Mouse (Mus musculus) heart, embryonic 11.5 days (tissue): ENCODE measurements around the gene Dlg5. TPM values are rescaled to one million over a fixed set of nuclear protein-coding genes. Genes with fewer than 3 reads are reported as not detected.

ENCODE experiments used
- ATAC-seq: fragments of 200-750 bp; cut with Nextera tagmentation; replicated peaks from 2 replicates; pipeline ENCODE4 v1.8.0; 2017; ENCODE audit warnings: moderate library complexity; ENCODE audit not compliant: insufficient number of reproducible peaks, low FRiP score, low TSS enrichment
- H3K27ac ChIP-seq: fragments of 300-500 bp; sonication (generic); 2 replicates; pipeline ENCODE4 v1.5.1; 2014; ENCODE audit warnings: mild to moderate bottlenecking, low read depth, low read length
- H3K27me3 ChIP-seq: fragments of 300-500 bp; sonication (generic); 2 replicates; pipeline ENCODE4 v1.6.1; 2014; ENCODE audit warnings: mild to moderate bottlenecking, low read length, mixed read lengths; ENCODE audit not compliant: control insufficient read depth, insufficient read depth
- H3K36me3 ChIP-seq: fragments of 300-500 bp; sonication (generic); 2 replicates; pipeline ENCODE4 v1.6.1; 2014; ENCODE audit warnings: mild to moderate bottlenecking, low read length, moderate library complexity, mixed read lengths; ENCODE audit not compliant: control insufficient read depth, insufficient read depth
- H3K4me1 ChIP-seq: fragments of 300-500 bp; sonication (generic); 2 replicates; pipeline ENCODE4 v1.6.1; 2014; ENCODE audit warnings: low read length; ENCODE audit not compliant: control insufficient read depth, insufficient read depth
- H3K4me2 ChIP-seq: fragments of 300-500 bp; sonication (generic); 2 replicates; pipeline ENCODE4 v1.6.1; 2014; ENCODE audit warnings: mild to moderate bottlenecking, moderate library complexity
- H3K4me3 ChIP-seq: fragments of 300-500 bp; sonication (generic); 2 replicates; pipeline ENCODE4 v1.5.1; 2014; ENCODE audit warnings: low read depth, low read length
- H3K9ac ChIP-seq: fragments of 300-500 bp; sonication (generic); 2 replicates; pipeline ENCODE4 v1.6.1; 2014; ENCODE audit warnings: mild to moderate bottlenecking, low read depth, low read length, moderate library complexity
- H3K9me3 ChIP-seq: fragments of 300-500 bp; sonication (generic); replicated peaks from 2 replicates; pipeline ENCODE4 v1.6.1; 2016; ENCODE audit warnings: low read length; ENCODE audit not compliant: control insufficient read depth
- WGBS: fragments of 180-500 bp; shearing (Covaris S2); extraction: QIAGEN DNeasy Blood & Tissue Kit; methylation state at CpG from one replicate; pipeline ENCODE4 v1.1.7; 2014; ENCODE audit not compliant: insufficient replicate concordance; 5-methylcytosine and 5-hydroxymethylcytosine counted together
- polyA plus RNA-seq: library from polyadenylated mRNA; unstranded; fragments of >200 nt; fragmentation: Nextera tagmentation; extraction: Ambion mirVana; gene quantifications from 2 replicates; pipeline ENCODE4 v1.2.1, GENCODE M21; 2014

Gene Dlg5
- polyA plus RNA-seq, 1 experiment from 2014 or later: 16.3 TPM

- Histone ChIP-seq H3K27me3 (no peaks in the 10 kb centered on the region), H3K4me3 (no peak overlapping the region), H3K4me2 (no peak overlapping the region), H3K9me3 (no peaks in the 10 kb centered on the region), H3K9ac (no peak overlapping the region), H3K36me3 (no peaks in the 10 kb centered on the region), H3K4me1 (no peaks in the 10 kb centered on the region), H3K27ac (no peak overlapping the region)
- WGBS: 66% methylated on average over 1 of the region's 1 CpGs
- ATAC-seq: no peak
Observed at GRCm38 (mm10) chr14:24124171-24124570, 121.5 kb downstream of the Dlg5 start.

GRCm38 (mm10) chr14:24106734-24107133 lies 139.0 kb downstream of the Dlg5 start:
- WGBS: 83% methylated on average over 2 of the region's 2 CpGs

GRCm38 (mm10) chr14:24098828-24099227 lies 146.9 kb downstream of the Dlg5 start:
- H3K4me1 ChIP-seq: no peaks in the 10 kb centered on the region; the same call in 1 of the 2 replicates
- no peak overlapping the region for H3K4me2 ChIP-seq
- no peak overlapping the region for H3K4me3 ChIP-seq
- H3K9me3 ChIP-seq: no peaks in the 10 kb centered on the region
- no peak overlapping the region for H3K27ac ChIP-seq
- H3K36me3 ChIP-seq: no peaks in the 10 kb centered on the region
- ATAC-seq: no peak
- H3K27me3 ChIP-seq: no peaks in the 10 kb centered on the region
- 73% methylated on average over 4 of the region's 4 CpGs for WGBS
- H3K9ac ChIP-seq: no peak overlapping the region

More at GRCm38 (mm10) chr14:24106734-24107133, 139.0 kb downstream of the Dlg5 start:
- H3K4me1 ChIP-seq: no peaks in the 10 kb centered on the region
- ATAC-seq: no peak
- H3K4me3 ChIP-seq: no peak overlapping the region
- no peak overlapping the region for H3K27ac ChIP-seq
- no peaks in the 10 kb centered on the region for H3K9me3 ChIP-seq
- no peak overlapping the region for H3K9ac ChIP-seq
- no peak overlapping the region for H3K4me2 ChIP-seq
- no peaks in the 10 kb centered on the region for H3K36me3 ChIP-seq
- no peaks in the 10 kb centered on the region for H3K27me3 ChIP-seq

- H3K27me3 ChIP-seq: no peaks in the 10 kb centered on the region
- no peak overlapping the region for H3K27ac ChIP-seq
- H3K4me2 ChIP-seq: no peak overlapping the region
- H3K9ac ChIP-seq: no peak overlapping the region
- no peak for ATAC-seq
- no peaks in the 10 kb centered on the region for H3K36me3 ChIP-seq
- H3K4me3 ChIP-seq: no peak overlapping the region
- H3K9me3 ChIP-seq: no peaks in the 10 kb centered on the region
- peaks cover 8% of the 10 kb centered on the region for H3K4me1 ChIP-seq
- 86% methylated on average over 1 of the region's 1 CpGs for WGBS
Observed at GRCm38 (mm10) chr14:24094656-24095055, 151.1 kb downstream of the Dlg5 start.

DNA sequence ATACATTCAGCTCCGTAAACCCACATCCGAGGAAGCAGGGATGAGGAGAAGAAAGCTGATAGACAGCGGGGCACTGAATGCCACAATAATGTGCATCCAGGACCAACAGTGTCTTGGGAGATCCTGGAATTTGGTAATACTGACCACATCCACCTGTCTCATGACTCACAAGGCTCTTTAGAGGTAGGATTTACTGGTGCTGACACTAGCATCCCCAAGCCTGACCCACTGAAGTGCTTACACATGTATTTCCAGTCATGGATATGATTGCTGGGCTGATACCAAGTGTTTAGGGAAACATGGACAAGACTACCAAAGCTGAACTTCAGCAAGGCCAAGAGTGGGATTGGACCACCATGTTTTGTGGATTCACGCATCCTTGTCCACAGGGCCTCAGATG lies 152.5 kb downstream of the Dlg5 start:
- Histone ChIP-seq H3K9me3 (no peaks in the 10 kb centered on the region), H3K9ac (no peak overlapping the region), H3K27ac (no peak overlapping the region), H3K4me1 (peaks cover 8% of the 10 kb centered on the region), H3K27me3 (no peaks in the 10 kb centered on the region), H3K4me3 (no peak overlapping the region), H3K36me3 (no peaks in the 10 kb centered on the region), H3K4me2 (no peak overlapping the region)
- WGBS: 87% methylated on average over 4 of the region's 4 CpGs
- ATAC-seq: no peak

DNA sequence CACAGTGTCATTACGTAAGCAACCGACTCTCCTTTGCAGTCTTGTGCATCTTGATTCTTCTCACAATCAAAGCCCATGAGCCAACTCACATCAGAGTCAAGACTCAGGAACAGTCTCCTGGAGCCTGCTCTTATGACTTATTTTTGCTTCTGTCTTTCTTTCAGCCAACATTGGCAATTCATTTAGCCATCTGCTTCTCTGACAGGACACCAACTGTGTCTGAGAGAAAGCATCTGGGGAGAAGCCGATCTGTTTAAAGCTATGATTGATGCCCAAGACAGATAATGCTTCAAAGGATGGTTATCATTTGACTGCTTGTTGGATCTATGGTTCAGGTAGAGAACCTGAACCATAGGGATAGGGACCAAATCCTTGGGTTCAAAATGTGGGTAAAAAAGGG lies 153.3 kb downstream of the Dlg5 start:
- H3K4me1 ChIP-seq: peaks cover 8% of the 10 kb centered on the region
- no peak overlapping the region for H3K4me2 ChIP-seq
- no peaks in the 10 kb centered on the region for H3K9me3 ChIP-seq
- WGBS: 83% methylated on average over 3 of the region's 3 CpGs
- H3K27ac ChIP-seq: no peak overlapping the region
- no peak for ATAC-seq
- no peaks in the 10 kb centered on the region for H3K36me3 ChIP-seq
- H3K4me3 ChIP-seq: no peak overlapping the region
- H3K27me3 ChIP-seq: no peaks in the 10 kb centered on the region
- H3K9ac ChIP-seq: no peak overlapping the region

DNA sequence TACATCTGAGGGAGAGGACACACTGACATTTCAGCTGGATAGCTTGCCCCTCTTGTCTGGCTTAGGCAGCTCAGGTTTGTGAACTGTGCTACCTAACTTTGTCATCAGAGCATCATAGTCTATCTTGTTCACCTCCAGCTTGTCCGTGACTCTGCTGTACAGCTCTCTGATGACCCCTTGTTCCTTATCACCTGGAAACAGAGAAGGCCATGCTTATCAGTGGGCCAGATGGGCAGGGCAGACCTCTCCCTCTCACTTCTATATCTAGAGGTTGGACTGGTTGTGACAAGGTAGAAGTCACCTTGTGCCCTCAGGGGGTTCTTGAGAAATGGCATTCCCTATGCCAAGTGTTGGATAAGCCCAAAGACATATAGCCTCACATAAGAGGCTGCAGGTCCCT lies 154.9 kb downstream of the Dlg5 start:
- no peaks in the 10 kb centered on the region for H3K36me3 ChIP-seq
- 16% methylated on average over 1 of the region's 1 CpGs for WGBS
- H3K4me3 ChIP-seq: no peak overlapping the region
- H3K4me1 ChIP-seq: peaks cover 10% of the 10 kb centered on the region
- peak; percentile 93 for ATAC-seq
- no peaks in the 10 kb centered on the region for H3K27me3 ChIP-seq
- H3K9me3 ChIP-seq: no peaks in the 10 kb centered on the region
- H3K27ac ChIP-seq: 0 out of 2 replicates have a peak overlapping the region, but pooled peaks have one; percentile 35
- no peak overlapping the region for H3K9ac ChIP-seq
- H3K4me2 ChIP-seq: no peak overlapping the region

- Histone ChIP-seq H3K4me2 (no peak overlapping the region), H3K36me3 (no peaks in the 10 kb centered on the region), H3K4me3 (no peak overlapping the region), H3K27me3 (no peaks in the 10 kb centered on the region), H3K9me3 (no peaks in the 10 kb centered on the region), H3K27ac (no peak overlapping the region), H3K9ac (no peak overlapping the region), H3K4me1 (peaks cover 10% of the 10 kb centered on the region)
- ATAC-seq: no peak
- WGBS: 69% methylated on average over 3 of the region's 3 CpGs
Observed at GRCm38 (mm10) chr14:24089181-24089580, 156.5 kb downstream of the Dlg5 start.

DNA sequence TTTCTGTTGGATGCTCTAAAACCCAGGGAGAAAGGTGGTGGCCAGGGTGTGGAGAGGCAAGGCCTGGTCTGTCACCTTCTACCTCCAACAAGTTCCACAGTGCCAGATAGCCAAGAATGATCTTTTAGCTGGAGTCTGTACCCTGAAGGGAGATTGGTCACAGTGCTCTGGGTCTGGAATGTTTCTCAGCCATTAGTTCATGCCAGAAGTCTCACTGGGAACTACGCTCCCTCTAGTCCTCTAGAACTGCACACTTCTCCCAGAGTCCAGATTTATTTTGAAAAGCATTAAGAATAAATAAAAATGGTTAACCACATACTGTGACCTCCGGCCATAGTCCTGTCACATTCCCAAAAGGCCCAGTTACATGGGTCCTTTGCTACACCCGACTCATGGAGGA lies 158.3 kb downstream of the Dlg5 start:
- peaks cover 10% of the 10 kb centered on the region for H3K4me1 ChIP-seq
- 88% methylated on average over 3 of the region's 3 CpGs for WGBS
- no peak overlapping the region for H3K27ac ChIP-seq

More for the DNA sequence above, 158.3 kb downstream of the Dlg5 start:
- Histone ChIP-seq H3K27me3 (no peaks in the 10 kb centered on the region), H3K4me2 (no peak overlapping the region), H3K4me3 (no peak overlapping the region), H3K9me3 (no peaks in the 10 kb centered on the region), H3K36me3 (no peaks in the 10 kb centered on the region), H3K9ac (no peak overlapping the region)
- no peak for ATAC-seq
